Mouse (Mus musculus) thymus, adult 2 months (tissue): Measurements from ENCODE around the gene Prkg1.

Experiments
- CTCF ChIP-seq: fragments of 200-500 bp; IDR thresholded peaks from 2 replicates; pipeline ENCODE4 v1.5.1; 2012; ENCODE audit warnings: mild to moderate bottlenecking, control low read depth, low read length, moderate library complexity, borderline replicate concordance; ENCODE audit not compliant: control insufficient read depth, poor library complexity, insufficient read depth; ENCODE audit errors: extremely low read depth
- POLR2A ChIP-seq: fragments of 200-500 bp; IDR thresholded peaks from 2 replicates; pipeline ENCODE4 v1.6.1; 2012; ENCODE audit warnings: mild to moderate bottlenecking, low read length, control low read depth, moderate library complexity; ENCODE audit not compliant: control insufficient read depth, poor library complexity, insufficient read depth; ENCODE audit errors: extremely low read depth

GRCm38 (mm10) chr19:30998572-30998971 lies 766.3 kb downstream of the Prkg1 start:
- TF ChIP-seq POLR2A (no peak), CTCF (no peak)
